18 mouse cellular contexts compared by ENCODE assay signal in the genomic region with DNA sequence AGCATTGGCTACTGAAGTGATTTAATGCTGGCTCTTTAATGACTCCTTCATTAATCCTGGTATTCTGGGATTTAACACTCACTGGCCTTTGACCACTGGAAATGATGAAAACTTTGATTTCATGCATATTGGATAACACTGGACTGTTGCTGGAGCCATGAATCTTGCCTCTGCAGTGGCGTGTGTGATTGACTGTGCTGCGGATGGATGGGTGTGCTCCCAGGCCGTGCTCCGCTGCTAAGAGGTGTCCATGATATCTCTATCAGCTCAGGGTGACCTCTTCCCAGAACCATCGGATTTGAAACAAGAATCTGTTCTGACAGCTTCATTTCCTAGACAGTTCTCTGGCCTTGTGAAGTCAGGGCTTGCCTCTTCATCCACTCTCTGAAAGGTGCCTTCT.
"Had no signal": no experiment of that assay in that cellular context is flagged by ENCODE, and none has a peak within 500 bp of the region (broad histone marks: within the 10 kb centered on the region; RNA-seq: fewer than 3 reads in every experiment).

No protein-coding gene starts in this region.

- H3K27ac ChIP-seq: midbrain, embryonic 10.5 days; midbrain, embryonic 12.5 days; neural tube, embryonic 13.5 days; neural tube, embryonic 15.5 days had no signal

- H3K9ac ChIP-seq: lung, embryonic 14.5 days; midbrain, embryonic 12.5 days; neural tube, embryonic 13.5 days; neural tube, embryonic 15.5 days had no signal

- H3K4me2 ChIP-seq: lung, embryonic 14.5 days; midbrain, embryonic 12.5 days; neural tube, embryonic 13.5 days; neural tube, embryonic 15.5 days had no signal

- H3K27me3 ChIP-seq: midbrain, embryonic 12.5 days; neural tube, embryonic 13.5 days; neural tube, embryonic 15.5 days had no signal

- H3K4me3 ChIP-seq: midbrain, embryonic 10.5 days; midbrain, embryonic 12.5 days; myocyte; neural tube, embryonic 13.5 days; neural tube, embryonic 15.5 days had no signal

- ATAC-seq: midbrain, embryonic 16.5 days had no signal

- H3K9me3 ChIP-seq: midbrain, embryonic 10.5 days; midbrain, embryonic 12.5 days; neural tube, embryonic 13.5 days; neural tube, embryonic 15.5 days had no signal

- DNase-seq: lung, embryonic 14.5 days; lung, postnatal 10 days; lung, postnatal 4 days; midbrain, embryonic 14.5 days; retina, postnatal 1 day; right cerebral cortex, adult 18-20 months; right cerebral cortex, postnatal 25 days; right cerebral cortex, postnatal 4 days; spleen, adult 18-20 months; thymus, adult 18-20 months; thymus, postnatal 14 days; thymus, postnatal 36 days had no signal

- H3K36me3 ChIP-seq: midbrain, embryonic 10.5 days; midbrain, embryonic 12.5 days; neural tube, embryonic 13.5 days; neural tube, embryonic 15.5 days had no signal

- H3K4me1 ChIP-seq: midbrain, embryonic 10.5 days; midbrain, embryonic 12.5 days; neural tube, embryonic 15.5 days had no signal
